Mouse (Mus musculus) brain, adult 2 months (tissue): ENCODE data around the gene Gm10837.
A peak's percentile ranks its signal among the peaks of the same experiment; 100 is the strongest.

Experiments
- DNase-seq: peaks from one replicate; pipeline ENCODE4 v3.0.0; 2011; ENCODE audit warnings: low read depth, low spot score

The Gm10837 gene

GRCm38 (mm10) chr14:122534017-122534924 is 43.9 kb downstream of the Gm10837 start, which contains the start of gene Pcca:
Gene Pcca, plus strand, starts transcription at chr14:122534324.
- DNase-seq: peak; percentile 99

- DNase-seq: no peak
Measured at GRCm38 (mm10) chr14:122535986-122536385, 45.6 kb downstream of the Gm10837 start.
